Mouse (Mus musculus) spleen, postnatal 0 days (tissue): ENCODE data around the gene Adipor2. TPM values are rescaled to one million over a fixed set of nuclear protein-coding genes. Genes with fewer than 3 reads are reported as not detected.

ENCODE experiments used
- polyA plus RNA-seq: library from polyadenylated mRNA; unstranded; fragments of >200 nt; fragmentation: Nextera tagmentation; extraction: Ambion mirVana; gene quantifications from 2 replicates; pipeline ENCODE4 v1.2.1, GENCODE M21; 2015

Gene Adipor2
- polyA plus RNA-seq, result 33.8 and 35.8 TPM in 2 replicates

DNA sequence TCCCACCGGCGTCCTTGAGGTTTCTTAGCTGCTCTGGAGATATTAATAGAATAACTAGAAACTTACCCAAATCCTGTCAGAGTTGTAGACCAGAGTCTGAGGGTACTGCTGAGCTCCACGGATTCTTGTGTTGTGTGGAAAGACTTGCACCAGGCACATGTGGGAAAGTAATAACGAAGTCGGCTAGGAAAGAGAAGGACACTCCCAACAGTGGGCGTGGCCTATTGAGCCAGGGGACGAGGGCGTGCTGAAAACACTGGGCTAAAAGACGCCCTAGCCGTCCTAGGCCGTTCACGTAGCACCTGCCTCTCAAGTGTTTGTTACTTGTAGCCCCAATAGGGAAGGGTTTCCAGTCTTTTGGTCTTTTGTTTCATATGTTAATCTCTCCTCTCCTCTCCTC is at the start of gene Adipor2:
Gene Adipor2, minus strand, starts transcription at position 351 of the 400 bp plus-strand sequence.

DNA sequence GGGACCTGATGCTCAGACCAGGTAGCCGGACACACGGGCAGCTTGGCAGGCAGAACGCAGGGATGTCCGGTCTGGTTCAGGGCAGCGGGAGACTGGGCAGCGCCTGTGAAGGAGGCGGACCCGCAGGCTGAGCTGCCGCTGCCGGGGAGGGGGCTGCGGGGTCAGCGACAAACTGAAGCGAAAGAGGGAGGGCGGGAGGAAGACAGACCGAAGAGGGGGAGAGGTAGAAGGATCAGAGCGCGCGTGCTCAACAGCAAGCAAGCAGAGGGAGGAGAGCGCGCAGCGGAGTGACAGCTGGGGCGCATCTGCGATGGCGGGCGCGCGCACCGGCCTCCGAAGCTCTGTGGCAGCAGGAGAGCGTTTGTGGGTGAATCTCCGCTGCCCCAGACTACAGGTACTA is 87.0 kb downstream of the Adipor2 start, which contains the start of gene Lrtm2:
Gene Lrtm2, minus strand, starts transcription at position 261 of the 400 bp plus-strand sequence.

Other genes with a start within 250 kb of the Adipor2 start
- 4.5 and 4.8 TPM in 2 replicates for gene Dcp1b, start 242.5 kb downstream of the Adipor2 start, polyA plus RNA-seq
- gene Cacna1c, start 221.3 kb downstream of the Adipor2 start, polyA plus RNA-seq, result 0.96 and 1.1 TPM in 2 replicates
- gene Cacna2d4, start 181.2 kb downstream of the Adipor2 start, polyA plus RNA-seq, result 0.04 TPM in 2 replicates
- 0.18 TPM in 1 of 2 replicates, not detected in the other for gene Lrtm2, start 86.9 kb downstream of the Adipor2 start, polyA plus RNA-seq
- gene Fbxl14, start 62.0 kb upstream of the Adipor2 start, polyA plus RNA-seq, result 5.3 and 6.1 TPM in 2 replicates
- gene Wnt5b, start 126.6 kb upstream of the Adipor2 start, polyA plus RNA-seq, result 3.4 and 4.2 TPM in 2 replicates